Mouse (Mus musculus): ENCODE measurements around the gene Gatad2b. TPM values are rescaled to one million over a fixed set of nuclear protein-coding genes. Genes with fewer than 3 reads are reported as not detected.

Gatad2b gene
- polyA plus RNA-seq, 1 experiment: 15.1 TPM

DNA sequence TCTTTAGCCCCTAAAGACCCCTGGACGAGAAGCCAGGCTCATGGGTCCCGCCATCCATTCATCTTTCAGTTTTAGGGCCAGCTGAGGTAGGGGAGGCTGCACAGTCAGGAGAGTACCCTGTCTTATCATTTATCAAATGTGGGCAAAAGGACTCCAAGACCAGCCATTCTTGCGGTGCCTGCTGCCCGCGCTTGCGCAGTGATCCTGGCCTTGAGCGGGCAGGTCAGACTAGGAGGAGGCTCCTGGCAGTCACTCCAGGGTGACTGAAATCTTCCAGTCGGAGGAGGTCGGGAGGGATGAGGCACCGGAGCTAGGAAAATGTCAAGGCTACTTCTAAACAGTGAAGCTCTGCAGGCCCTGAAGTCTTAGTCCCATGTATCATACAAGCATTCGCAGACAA, 88.7 kb downstream of the Gatad2b start:
- no peaks in the 10 kb centered on the region for H3K4me1 ChIP-seq (ENCODE audit: control insufficient read depth, insufficient read depth, insufficient read length, low read length)
- H3K27ac ChIP-seq (ENCODE audit: insufficient read depth, low read depth, low read length): no peak overlapping the region
- no peaks in the 10 kb centered on the region for H3K27me3 ChIP-seq (ENCODE audit: control insufficient read depth, insufficient read depth, low read length)
- H3K4me3 ChIP-seq (ENCODE audit: low read depth, low read length): no peak overlapping the region
- 65% methylated on average over 11 of the region's 11 CpGs for WGBS
- no peak for TF ChIP-seq POLR2A (IDR thresholded peaks at IDR 0.05; ENCODE audit: low read depth, low read length)
- TF ChIP-seq CTCF (IDR thresholded peaks at IDR 0.05; ENCODE audit: extremely low read depth, insufficient read length, insufficient replicate concordance, low read depth, low read length): no peak
- H3K36me3 ChIP-seq (ENCODE audit: control insufficient read depth, insufficient read depth, low read length): no peaks in the 10 kb centered on the region

DNA sequence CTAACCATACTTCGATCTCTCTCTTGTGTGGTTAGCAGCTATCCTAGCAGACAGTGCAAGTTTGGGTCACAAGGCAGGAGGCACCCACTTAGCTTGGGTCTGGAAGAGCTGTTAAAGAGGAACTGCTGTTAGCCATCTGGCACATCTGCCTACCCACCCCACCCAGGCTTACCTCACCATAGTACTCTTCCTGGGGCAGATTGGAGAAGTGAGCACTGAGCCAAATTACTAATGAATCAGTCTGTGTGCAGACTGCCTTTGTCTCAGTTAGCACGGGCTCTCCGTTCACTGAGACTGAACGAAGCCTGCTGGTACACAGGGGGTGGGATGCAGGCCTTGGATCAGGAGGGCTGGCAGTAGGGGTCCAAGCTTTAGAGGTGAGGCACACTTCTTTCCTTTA, 90.7 kb downstream of the Gatad2b start:
- no peaks in the 10 kb centered on the region for H3K36me3 ChIP-seq (ENCODE audit: control insufficient read depth, insufficient read depth, low read length)
- no peaks in the 10 kb centered on the region for H3K27me3 ChIP-seq (ENCODE audit: control insufficient read depth, insufficient read depth, low read length)
- no peak overlapping the region for H3K4me3 ChIP-seq (ENCODE audit: low read depth, low read length)
- no peaks in the 10 kb centered on the region; the same call in 1 of the 2 replicates for H3K4me1 ChIP-seq (ENCODE audit: control insufficient read depth, insufficient read depth, insufficient read length, low read length)
- no peak for TF ChIP-seq POLR2A (IDR thresholded peaks at IDR 0.05; ENCODE audit: low read depth, low read length)
- no peak for TF ChIP-seq CTCF (IDR thresholded peaks at IDR 0.05; ENCODE audit: extremely low read depth, insufficient read length, insufficient replicate concordance, low read depth, low read length)
- WGBS: 73% methylated on average over 4 of the region's 4 CpGs
- no peak overlapping the region for H3K27ac ChIP-seq (ENCODE audit: insufficient read depth, low read depth, low read length)

DNA sequence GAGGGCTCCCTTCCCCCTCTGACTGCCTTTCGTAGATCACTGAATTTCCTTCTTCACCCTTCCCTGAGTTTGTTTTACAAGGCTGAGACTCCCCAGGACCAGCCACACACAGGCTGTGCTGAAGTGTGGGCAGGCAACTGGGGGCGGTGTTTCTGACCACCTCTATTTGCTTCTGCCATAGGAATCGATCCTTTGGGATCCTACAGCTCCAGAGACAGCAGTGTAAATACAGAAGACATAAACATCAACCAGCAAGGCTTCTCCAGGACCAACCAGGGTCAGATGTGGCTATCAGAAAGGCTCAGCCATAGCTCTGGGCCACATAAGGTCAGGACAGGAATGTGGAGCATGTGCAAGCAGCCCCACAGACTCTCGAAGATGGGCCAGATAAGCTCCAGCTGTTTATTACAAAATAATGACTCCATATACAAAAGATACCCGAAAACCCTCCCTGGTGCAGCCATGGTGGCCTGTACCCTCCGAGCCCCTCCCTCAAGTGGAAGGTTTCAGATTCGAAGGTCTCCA, 91.9 kb downstream of the Gatad2b start:
- peaks cover 9% of the 10 kb centered on the region for H3K4me1 ChIP-seq (ENCODE audit: control insufficient read depth, insufficient read depth, insufficient read length, low read length)

DNA sequence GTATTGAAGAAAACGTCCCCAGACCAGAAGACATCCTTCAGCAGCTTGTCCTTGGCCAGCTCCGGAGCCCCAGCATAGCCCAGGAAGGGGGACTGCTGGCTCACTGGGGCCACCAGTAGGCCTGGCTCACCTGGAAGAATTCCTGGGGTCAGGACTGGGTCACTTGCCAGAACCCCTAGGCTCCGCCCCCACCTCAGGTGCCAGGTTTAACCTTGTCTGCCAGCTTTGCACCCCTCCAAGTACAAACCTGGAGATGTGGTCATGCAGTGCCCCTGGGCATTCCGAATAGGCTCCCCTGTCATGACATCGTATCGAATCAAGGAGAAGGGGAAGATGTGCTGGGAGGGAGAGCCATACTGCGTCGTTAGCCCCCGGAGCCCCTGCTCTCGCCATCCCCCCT, 93.8 kb downstream of the Gatad2b start:
- H3K36me3 ChIP-seq (ENCODE audit: control insufficient read depth, insufficient read depth, low read length): peaks cover 6% of the 10 kb centered on the region
- peaks cover 11% of the 10 kb centered on the region for H3K4me1 ChIP-seq (ENCODE audit: control insufficient read depth, insufficient read depth, insufficient read length, low read length)
- no peak for TF ChIP-seq POLR2A (IDR thresholded peaks at IDR 0.05; ENCODE audit: low read depth, low read length)
- TF ChIP-seq CTCF (IDR thresholded peaks at IDR 0.05; ENCODE audit: extremely low read depth, insufficient read length, insufficient replicate concordance, low read depth, low read length): no peak
- H3K4me3 ChIP-seq (ENCODE audit: low read depth, low read length): no peak overlapping the region
- WGBS: 92% methylated on average over 10 of the region's 10 CpGs
- H3K27ac ChIP-seq (ENCODE audit: insufficient read depth, low read depth, low read length): no peak overlapping the region
- H3K27me3 ChIP-seq (ENCODE audit: control insufficient read depth, insufficient read depth, low read length): no peaks in the 10 kb centered on the region

More for the DNA sequence above, 91.9 kb downstream of the Gatad2b start:
- TF ChIP-seq CTCF (IDR thresholded peaks at IDR 0.05; ENCODE audit: extremely low read depth, insufficient read length, insufficient replicate concordance, low read depth, low read length) (no peak), POLR2A (IDR thresholded peaks at IDR 0.05; ENCODE audit: low read depth, low read length) (no peak)
- WGBS: 61% methylated on average over 7 of the region's 7 CpGs
- Histone ChIP-seq H3K36me3 (ENCODE audit: control insufficient read depth, insufficient read depth, low read length) (no peaks in the 10 kb centered on the region), H3K27me3 (ENCODE audit: control insufficient read depth, insufficient read depth, low read length) (no peaks in the 10 kb centered on the region), H3K27ac (ENCODE audit: insufficient read depth, low read depth, low read length) (no peak overlapping the region), H3K4me3 (ENCODE audit: low read depth, low read length) (no peak overlapping the region)

DNA sequence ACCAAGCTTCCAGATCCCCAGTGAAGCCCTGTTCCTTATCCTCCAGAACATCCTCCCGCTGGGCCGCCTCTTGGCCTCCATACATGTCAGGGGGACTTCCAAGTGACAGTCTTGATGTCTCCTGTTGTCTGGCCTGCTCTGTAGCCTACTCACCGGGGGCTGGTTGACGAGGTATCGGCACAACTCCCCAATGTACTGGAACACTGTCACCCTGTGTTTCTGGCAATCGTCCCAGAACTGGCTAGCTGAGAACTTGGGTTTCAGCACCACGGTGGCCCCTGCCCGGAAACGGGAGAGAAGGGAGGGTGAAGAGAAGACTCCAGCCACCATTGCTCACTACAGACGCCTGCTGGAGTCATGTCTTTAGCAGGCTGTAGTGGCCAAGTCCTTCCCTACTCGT, 94.5 kb downstream of the Gatad2b start:
- Histone ChIP-seq H3K27me3 (ENCODE audit: control insufficient read depth, insufficient read depth, low read length) (no peaks in the 10 kb centered on the region), H3K27ac (ENCODE audit: insufficient read depth, low read depth, low read length) (no peak overlapping the region), H3K4me3 (ENCODE audit: low read depth, low read length) (no peak overlapping the region), H3K36me3 (ENCODE audit: control insufficient read depth, insufficient read depth, low read length) (peaks cover 12% of the 10 kb centered on the region), H3K4me1 (ENCODE audit: control insufficient read depth, insufficient read depth, insufficient read length, low read length) (peaks cover 11% of the 10 kb centered on the region)
- no peak for TF ChIP-seq CTCF (IDR thresholded peaks at IDR 0.05; ENCODE audit: extremely low read depth, insufficient read length, insufficient replicate concordance, low read depth, low read length)
- TF ChIP-seq POLR2A (IDR thresholded peaks at IDR 0.05; ENCODE audit: low read depth, low read length): no peak
- 60% methylated on average over 11 of the region's 11 CpGs for whole genome bisulfite sequencing

DNA sequence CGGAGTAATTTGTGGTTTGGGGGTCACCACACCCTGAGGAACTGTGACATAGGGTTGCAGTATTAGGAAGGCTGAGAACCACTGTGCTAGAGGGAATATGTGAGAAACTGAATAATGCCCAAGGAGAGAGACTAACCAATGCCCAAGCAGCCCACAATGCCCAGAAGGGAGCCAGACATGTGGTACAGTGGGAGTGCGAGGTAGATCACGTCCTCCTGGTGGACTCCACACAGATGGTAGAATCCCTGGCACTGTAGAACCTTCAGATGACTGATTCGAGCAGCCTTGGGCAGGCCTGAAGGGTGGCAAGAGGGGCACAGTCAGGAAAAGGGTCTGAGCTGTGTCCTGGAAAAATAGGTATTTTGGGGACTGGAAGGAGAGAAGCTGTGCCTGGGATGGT, 95.2 kb downstream of the Gatad2b start:
- Histone ChIP-seq H3K4me3 (ENCODE audit: low read depth, low read length) (no peak overlapping the region), H3K36me3 (ENCODE audit: control insufficient read depth, insufficient read depth, low read length) (peaks cover 19% of the 10 kb centered on the region), H3K27me3 (ENCODE audit: control insufficient read depth, insufficient read depth, low read length) (no peaks in the 10 kb centered on the region), H3K27ac (ENCODE audit: insufficient read depth, low read depth, low read length) (no peak overlapping the region), H3K4me1 (ENCODE audit: control insufficient read depth, insufficient read depth, insufficient read length, low read length) (peaks cover 11% of the 10 kb centered on the region)
- WGBS: 89% methylated on average over 4 of the region's 4 CpGs
- TF ChIP-seq CTCF (IDR thresholded peaks at IDR 0.05; ENCODE audit: extremely low read depth, insufficient read length, insufficient replicate concordance, low read depth, low read length) (no peak), POLR2A (IDR thresholded peaks at IDR 0.05; ENCODE audit: low read depth, low read length) (no peak)

DNA sequence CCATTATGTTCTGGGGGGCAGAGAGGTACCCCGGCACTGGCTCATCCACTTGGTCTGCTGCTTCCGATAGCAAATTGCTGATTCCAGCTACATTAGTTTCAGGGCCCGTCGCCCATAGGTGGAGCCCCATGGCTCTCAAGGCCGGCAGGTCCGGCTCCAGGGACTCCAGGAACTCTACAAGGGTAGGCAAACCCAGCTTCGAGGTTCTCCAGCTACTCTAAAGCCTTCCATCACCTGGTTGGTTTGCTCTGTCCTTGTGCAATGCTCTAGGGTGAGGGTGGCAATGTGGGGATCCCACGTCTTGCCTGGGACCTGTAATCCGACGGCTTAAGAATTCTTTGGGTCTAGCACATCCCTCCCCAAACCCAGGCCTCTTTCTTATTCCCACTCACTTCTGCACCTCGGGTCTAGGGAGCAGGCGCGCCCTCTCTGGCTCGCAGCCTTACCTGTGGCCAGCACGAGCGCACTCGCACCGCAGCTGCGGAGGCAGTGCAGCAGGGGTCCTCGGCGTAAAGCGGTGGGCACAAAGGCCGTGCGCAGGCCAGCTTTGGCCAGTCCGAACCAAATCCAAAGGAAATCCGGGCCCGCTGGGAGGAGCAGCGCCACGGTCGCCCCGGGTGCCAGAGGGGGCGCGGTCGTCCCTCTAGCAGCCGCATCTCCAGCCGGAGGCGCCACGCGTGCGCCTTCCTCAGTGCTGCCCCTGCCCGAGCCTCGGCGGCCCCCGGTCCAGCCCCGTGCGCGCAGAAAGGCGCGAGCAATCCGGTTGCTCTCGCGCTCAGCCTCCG, 95.9 kb downstream of the Gatad2b start:
- Histone ChIP-seq H3K27me3 (ENCODE audit: control insufficient read depth, insufficient read depth, low read length) (no peaks in the 10 kb centered on the region), H3K27ac (ENCODE audit: insufficient read depth, low read depth, low read length) (no peak overlapping the region), H3K4me1 (ENCODE audit: control insufficient read depth, insufficient read depth, insufficient read length, low read length) (peaks cover 11% of the 10 kb centered on the region), H3K36me3 (ENCODE audit: control insufficient read depth, insufficient read depth, low read length) (peaks cover 26% of the 10 kb centered on the region), H3K4me3 (ENCODE audit: low read depth, low read length) (peak overlapping the region; percentile 66)
- TF ChIP-seq CTCF (IDR thresholded peaks at IDR 0.05; ENCODE audit: extremely low read depth, insufficient read length, insufficient replicate concordance, low read depth, low read length) (no peak), POLR2A (IDR thresholded peaks at IDR 0.05; ENCODE audit: low read depth, low read length) (no peak)
- 8% methylated on average over 52 of the region's 53 CpGs for WGBS
